Mouse (Mus musculus): Measurements from ENCODE around the gene Nup160.

DNA sequence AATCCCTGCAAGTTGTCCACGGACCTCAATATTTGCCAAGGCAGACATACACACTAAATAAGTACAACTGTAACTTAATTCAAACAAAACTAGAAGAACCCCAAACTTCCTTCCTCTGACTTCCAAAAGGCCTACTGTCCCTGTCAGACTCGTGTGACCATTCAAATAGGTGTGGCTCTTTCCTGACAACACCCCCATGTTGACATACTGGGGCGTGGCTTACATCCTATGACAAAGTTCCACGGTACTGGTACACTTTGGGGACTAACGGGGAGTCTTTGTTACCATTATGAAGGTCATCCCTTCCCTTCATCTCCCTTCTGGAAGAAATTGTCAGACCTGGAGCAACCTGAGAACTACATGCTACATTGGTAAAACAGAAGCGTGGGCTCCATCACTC, 29.9 kb upstream of the Nup160 start:
- TF ChIP-seq POLR2A (IDR thresholded peaks at IDR 0.05; ENCODE audit: control insufficient read depth, extremely low read depth, insufficient read depth, low read length, poor library complexity) (no peak), CTCF (IDR thresholded peaks at IDR 0.05; ENCODE audit: borderline replicate concordance, control insufficient read depth, extremely low read depth, insufficient read depth, low read length, poor library complexity) (no peak)
